Mouse (Mus musculus): ENCODE measurements at regions not wholly inside any gene's neighbourhood (a gene's known extent, or its start where the extent isn't known, plus 50 kb on each side); places are given as distances from the start of the nearest gene placed in this dataset.

DNA sequence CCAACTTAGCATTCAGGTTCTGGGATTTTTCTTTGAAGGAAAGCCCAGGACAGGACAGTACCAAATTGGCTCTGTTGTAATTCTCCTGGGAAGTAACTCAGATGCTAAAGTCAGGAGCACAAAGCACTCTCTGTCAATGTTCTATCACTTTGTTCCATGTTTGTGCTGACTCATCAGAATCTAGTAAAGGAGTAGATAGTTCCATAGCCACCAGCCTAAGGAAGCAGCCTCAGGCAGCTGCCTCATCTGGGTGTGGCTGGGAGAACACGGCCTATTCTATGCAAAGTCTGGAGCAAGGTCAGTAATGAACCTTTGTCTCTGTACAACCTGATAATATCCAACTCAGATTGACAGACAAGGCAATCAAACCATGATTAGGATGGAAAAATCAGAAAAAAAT, 64.9 kb upstream of the Ccser1 start:
- intact Hi-C loops (cut with DNase I) = no loop called here
- no peak for DNase-seq (ENCODE audit: low spot score in 2 of 2)

DNA sequence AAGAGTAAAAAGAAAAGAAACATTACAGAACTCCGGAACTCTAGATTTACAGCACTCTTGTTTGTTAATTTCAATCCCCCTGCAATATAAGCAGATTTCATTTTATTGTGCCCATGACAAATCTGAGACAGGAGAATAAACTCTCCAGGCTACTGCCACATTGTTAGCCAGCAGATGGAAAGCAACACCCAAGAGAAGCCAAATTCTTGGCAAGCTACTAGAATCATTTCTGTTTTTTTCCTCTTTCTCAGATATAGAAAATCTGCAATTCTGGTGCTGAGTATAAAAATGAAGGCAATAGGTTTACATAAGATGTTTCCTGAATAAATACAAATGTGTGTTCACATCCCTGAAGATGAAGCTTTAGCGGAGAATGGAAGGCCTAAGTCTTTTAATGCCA, 60.5 kb upstream of the Ccser1 start:
- DNase-seq (ENCODE audit: low spot score in 2 of 2) = no peak
- intact Hi-C loops (cut with DNase I) = no loop called here

DNA sequence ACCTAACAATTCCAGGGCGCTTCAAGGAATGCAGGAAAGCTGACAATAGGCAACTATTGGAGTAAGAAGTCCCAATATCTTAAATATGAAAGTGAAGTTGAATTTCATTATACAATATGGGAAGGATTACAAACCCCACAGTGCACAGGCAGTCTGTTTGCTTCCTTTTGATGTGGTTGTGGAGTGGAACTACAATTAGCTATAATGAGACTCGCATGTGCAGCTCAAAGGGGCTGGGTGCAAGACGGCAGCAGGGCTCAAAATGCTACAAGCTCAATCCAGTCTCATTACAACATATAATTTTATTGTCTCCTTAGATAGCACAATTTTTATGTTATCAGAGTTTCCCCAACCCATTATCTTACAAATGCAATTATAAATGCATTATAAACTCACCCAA, 54.7 kb upstream of the Ccser1 start:
- intact Hi-C loops (cut with DNase I) = no loop called here
- DNase-seq (ENCODE audit: low spot score in 2 of 2) = no peak

DNA sequence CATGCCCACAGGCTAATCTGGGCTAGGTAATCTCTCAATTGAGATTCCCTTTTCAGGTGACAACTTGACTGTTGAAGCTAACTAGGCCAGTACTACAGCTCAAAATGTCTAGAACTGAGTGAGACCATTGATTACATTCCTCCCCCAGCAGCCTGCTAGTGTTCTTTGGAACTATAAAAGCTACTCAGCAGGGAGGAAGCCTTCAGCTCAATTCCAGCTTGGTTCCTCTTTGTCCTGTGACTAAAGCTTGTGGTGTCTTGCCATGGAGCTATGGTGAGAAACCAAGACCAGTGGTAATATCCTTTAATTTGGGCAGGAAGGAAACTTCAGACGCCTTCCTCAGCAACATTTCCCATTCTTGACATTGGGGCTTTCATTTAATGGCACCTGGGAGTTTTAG, 52.9 kb upstream of the Ccser1 start:
- intact Hi-C loops (cut with DNase I) = no loop called here
- no peak for DNase-seq (ENCODE audit: low spot score in 2 of 2)

DNA sequence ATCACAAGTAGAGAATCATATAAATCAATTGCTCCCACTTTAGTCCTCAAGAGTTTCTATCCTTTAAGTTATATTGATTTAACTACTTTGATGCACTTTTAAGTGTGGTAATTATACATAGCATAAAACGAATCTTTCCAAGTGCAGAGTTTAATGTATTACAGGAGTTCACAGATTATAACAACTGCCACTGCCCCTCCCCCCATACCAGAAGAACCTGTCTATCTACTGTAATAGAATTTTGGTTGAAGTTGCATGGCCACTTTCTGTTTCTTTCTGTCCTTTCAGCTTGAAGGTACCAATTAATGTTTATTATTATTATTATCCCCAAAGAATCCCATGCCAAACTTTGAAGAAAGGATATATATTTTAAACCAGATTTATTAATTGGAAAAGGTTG, 51.9 kb upstream of the Ccser1 start:
- no peak for DNase-seq (ENCODE audit: low spot score in 2 of 2)
- intact Hi-C loops (cut with DNase I) = no loop called here
